Mouse (Mus musculus) myocyte (in vitro differentiated cells): ENCODE results near the gene Yaf2. TPM values are rescaled to one million over a fixed set of nuclear protein-coding genes. Genes with fewer than 3 reads are reported as not detected.

Experiments used
- H3K27me3 ChIP-seq: one replicate; pipeline ENCODE4 v1.6.1; 2011; ENCODE audit not compliant: control insufficient read depth, insufficient read depth, insufficient read length
- H3K36me3 ChIP-seq: one replicate; pipeline ENCODE4 v1.6.1; 2011; ENCODE audit not compliant: control insufficient read depth, insufficient read depth
- H3K4me2 ChIP-seq: one replicate; pipeline ENCODE4 v1.6.1; 2011; ENCODE audit warnings: low read depth, control low read depth
- H3K4me3 ChIP-seq: one replicate; pipeline ENCODE4 v1.5.1; 2011; ENCODE audit warnings: mild to moderate bottlenecking, control low read depth, moderate library complexity
- H3K79me2 ChIP-seq: one replicate; pipeline ENCODE4 v1.6.1; 2011; ENCODE audit not compliant: control insufficient read depth, insufficient read depth
- H3ac ChIP-seq: one replicate; pipeline ENCODE4 v1.6.1; 2011; ENCODE audit not compliant: control insufficient read depth, insufficient read length
- CEBPB ChIP-seq: IDR thresholded peaks from 2 replicates; pipeline ENCODE4 v1.6.1; 2011; ENCODE audit warnings: mild to moderate bottlenecking, moderate library complexity; ENCODE audit not compliant: poor library complexity, insufficient read depth, severe bottlenecking
- E2F4 ChIP-seq: IDR thresholded peaks from one replicate; pipeline ENCODE4 v1.6.1; 2011; ENCODE audit warnings: mild to moderate bottlenecking, control low read depth, moderate library complexity; ENCODE audit not compliant: insufficient read depth
- MAX ChIP-seq: IDR thresholded peaks from one replicate; pipeline ENCODE4 v1.6.1; 2011; ENCODE audit warnings: low read depth, mild to moderate bottlenecking, control low read depth
- MYOD1 ChIP-seq, 3 experiments: IDR thresholded peaks; one replicate each; pipeline ENCODE4 v1.6.1; 2011; ENCODE audit warnings: control low read depth in 2 of 3, low read depth in 2 of 3, mild to moderate bottlenecking in 2 of 3, moderate library complexity in 1 of 3; ENCODE audit not compliant: insufficient read length in 2 of 3, control insufficient read depth in 1 of 3
- MYOG ChIP-seq, 3 experiments: IDR thresholded peaks; one replicate each; pipeline ENCODE4 v1.6.1; 2011; ENCODE audit warnings: control low read depth in 2 of 3, low read depth in 2 of 3, mild to moderate bottlenecking in 2 of 3; ENCODE audit not compliant: insufficient read length in 2 of 3, control insufficient read depth in 1 of 3, insufficient read depth in 1 of 3
- POLR2A ChIP-seq: IDR thresholded peaks from one replicate; pipeline ENCODE4 v1.6.1; 2011; ENCODE audit warnings: low read depth, mild to moderate bottlenecking, control low read depth, moderate library complexity; ENCODE audit not compliant: insufficient read length
- POLR2AphosphoS2 ChIP-seq: IDR thresholded peaks from one replicate; pipeline ENCODE4 v1.6.1; 2011; ENCODE audit warnings: low read depth, control low read depth; ENCODE audit not compliant: insufficient read length
- REST ChIP-seq: IDR thresholded peaks from one replicate; pipeline ENCODE4 v1.6.1; 2011; ENCODE audit warnings: mild to moderate bottlenecking, control low read depth, moderate library complexity; ENCODE audit not compliant: insufficient read depth, insufficient read length
- SRF ChIP-seq: IDR thresholded peaks from one replicate; pipeline ENCODE4 v1.6.1; 2011; ENCODE audit warnings: low read depth; ENCODE audit not compliant: control insufficient read depth, insufficient read length
- TCF12 ChIP-seq: IDR thresholded peaks from one replicate; pipeline ENCODE4 v1.6.1; 2011; ENCODE audit warnings: mild to moderate bottlenecking, control low read depth; ENCODE audit not compliant: poor library complexity, insufficient read depth, severe bottlenecking
- TCF3 ChIP-seq: IDR thresholded peaks from one replicate; pipeline ENCODE4 v1.6.1; 2011; ENCODE audit warnings: low read depth, control low read depth; ENCODE audit not compliant: insufficient read length
- USF1 ChIP-seq: IDR thresholded peaks from one replicate; pipeline ENCODE4 v1.6.1; 2011; ENCODE audit warnings: low read depth, mild to moderate bottlenecking, control low read depth, moderate library complexity
- polyA plus RNA-seq: library from polyadenylated mRNA; unstranded; fragments of >200 nt; fragmentation: generic; extraction: Trizol; gene quantifications from one replicate; pipeline ENCODE4 v1.2.1, GENCODE M21; 2012; ENCODE audit warnings: missing spikeins

The Yaf2 gene
- polyA plus RNA-seq, 1 experiment = 22.1 TPM

GRCm38 (mm10) chr15:93269572-93269971, 67.2 kb downstream of the Yaf2 start:
- Histone ChIP-seq H3K27me3 (no peaks in the 10 kb centered on the region), H3K4me3 (no peak overlapping the region), H3K36me3 (peaks cover 5% of the 10 kb centered on the region), H3K79me2 (peaks cover 96% of the 10 kb centered on the region), H3ac (no peak overlapping the region), H3K4me2 (no peak overlapping the region)
- TF ChIP-seq POLR2AphosphoS2 = no peak
- TF ChIP-seq MYOG (IDR thresholded peaks at IDR 0.05; ENCODE audit: control insufficient read depth in 1 of 3, insufficient read depth in 1 of 3, insufficient read length in 2 of 3, low read depth in 2 of 3) = no peak
- TF ChIP-seq SRF = no peak
- TF ChIP-seq CEBPB = no peak
- TF ChIP-seq TCF12 = no peak
- TF ChIP-seq POLR2A = no peak
- no peak for TF ChIP-seq REST
- no peak for TF ChIP-seq MYOD1 (IDR thresholded peaks at IDR 0.05; ENCODE audit: control insufficient read depth in 1 of 3, insufficient read length in 2 of 3, low read depth in 2 of 3)
- TF ChIP-seq TCF3 = no peak
- no peak for TF ChIP-seq MAX
- no peak for TF ChIP-seq E2F4
- no peak for TF ChIP-seq USF1

DNA sequence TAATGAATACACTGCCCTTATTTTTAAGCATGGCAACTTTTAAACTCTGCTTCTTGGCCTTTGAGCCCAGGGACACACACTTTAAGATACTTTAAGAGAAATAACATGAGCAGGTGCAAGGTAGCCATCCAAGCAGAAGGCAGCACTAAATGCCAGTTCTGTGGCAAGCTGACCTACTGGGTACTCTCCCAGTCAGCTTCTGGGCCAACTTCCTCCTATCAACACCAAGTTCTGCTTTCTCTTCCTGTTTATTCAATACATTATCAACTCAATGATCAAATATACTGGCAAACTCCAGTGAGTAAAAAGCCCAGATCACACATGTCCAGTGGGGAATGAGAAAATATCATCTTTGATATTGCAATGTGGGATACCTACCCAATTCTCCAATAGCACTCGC, 68.7 kb downstream of the Yaf2 start:
- Histone ChIP-seq H3K36me3 (peaks cover 5% of the 10 kb centered on the region), H3K79me2 (peaks cover 96% of the 10 kb centered on the region), H3ac (no peak overlapping the region), H3K4me2 (no peak overlapping the region), H3K27me3 (no peaks in the 10 kb centered on the region), H3K4me3 (no peak overlapping the region)
- TF ChIP-seq MYOD1 (IDR thresholded peaks at IDR 0.05; ENCODE audit: control insufficient read depth in 1 of 3, insufficient read length in 2 of 3, low read depth in 2 of 3) = no peak
- TF ChIP-seq CEBPB = no peak
- TF ChIP-seq TCF3 = no peak
- no peak for TF ChIP-seq POLR2A
- no peak for TF ChIP-seq REST
- no peak for TF ChIP-seq USF1
- TF ChIP-seq POLR2AphosphoS2 = no peak
- no peak for TF ChIP-seq TCF12
- no peak for TF ChIP-seq SRF
- TF ChIP-seq MAX = no peak
- TF ChIP-seq E2F4 = no peak
- no peak for TF ChIP-seq MYOG (IDR thresholded peaks at IDR 0.05; ENCODE audit: control insufficient read depth in 1 of 3, insufficient read depth in 1 of 3, insufficient read length in 2 of 3, low read depth in 2 of 3)

DNA sequence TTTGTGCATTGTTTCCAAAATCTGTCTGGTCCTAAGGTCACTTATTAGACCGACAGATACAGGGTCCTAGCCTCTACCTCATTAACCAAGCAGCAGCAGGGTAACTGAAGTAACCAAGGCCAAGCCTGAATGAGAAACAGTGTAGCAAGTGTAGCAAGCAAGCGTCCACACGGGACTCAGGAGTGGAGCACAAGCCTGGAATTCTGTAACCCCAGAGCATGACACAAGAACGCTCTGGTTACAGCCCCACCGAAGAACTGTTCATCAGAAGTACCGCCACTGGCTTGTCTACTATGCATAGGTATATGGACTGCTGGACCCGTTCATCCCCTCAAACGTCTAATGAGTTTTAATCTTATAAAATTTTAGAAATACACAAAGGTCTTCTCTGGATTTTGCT, 69.3 kb downstream of the Yaf2 start:
- Histone ChIP-seq H3K4me2 (no peak overlapping the region), H3K36me3 (peaks cover 5% of the 10 kb centered on the region), H3K27me3 (no peaks in the 10 kb centered on the region), H3K4me3 (no peak overlapping the region), H3K79me2 (peaks cover 96% of the 10 kb centered on the region), H3ac (no peak overlapping the region)
- no peak for TF ChIP-seq MYOG (IDR thresholded peaks at IDR 0.05; ENCODE audit: control insufficient read depth in 1 of 3, insufficient read depth in 1 of 3, insufficient read length in 2 of 3, low read depth in 2 of 3)

GRCm38 (mm10) chr15:93266361-93266760, 70.4 kb downstream of the Yaf2 start:
- peaks cover 90% of the 10 kb centered on the region for H3K79me2 ChIP-seq
- no peak overlapping the region for H3K4me3 ChIP-seq
- no peak overlapping the region for H3ac ChIP-seq
- TF ChIP-seq SRF (no peak), MAX (no peak), E2F4 (no peak), MYOG (IDR thresholded peaks at IDR 0.05; ENCODE audit: control insufficient read depth in 1 of 3, insufficient read depth in 1 of 3, insufficient read length in 2 of 3, low read depth in 2 of 3) (no peak), POLR2AphosphoS2 (no peak), USF1 (no peak), REST (no peak), TCF12 (no peak), MYOD1 (IDR thresholded peaks at IDR 0.05; ENCODE audit: control insufficient read depth in 1 of 3, insufficient read length in 2 of 3, low read depth in 2 of 3) (no peak), TCF3 (no peak), CEBPB (no peak), POLR2A (no peak)
- no peaks in the 10 kb centered on the region for H3K27me3 ChIP-seq
- H3K36me3 ChIP-seq = peaks cover 8% of the 10 kb centered on the region
- no peak overlapping the region for H3K4me2 ChIP-seq

GRCm38 (mm10) chr15:93265728-93266127, 71.0 kb downstream of the Yaf2 start:
- Histone ChIP-seq H3K4me2 (no peak overlapping the region), H3ac (no peak overlapping the region), H3K4me3 (no peak overlapping the region), H3K36me3 (peaks cover 12% of the 10 kb centered on the region), H3K27me3 (no peaks in the 10 kb centered on the region), H3K79me2 (peaks cover 84% of the 10 kb centered on the region)
- TF ChIP-seq USF1 (no peak), MYOG (IDR thresholded peaks at IDR 0.05; ENCODE audit: control insufficient read depth in 1 of 3, insufficient read depth in 1 of 3, insufficient read length in 2 of 3, low read depth in 2 of 3) (no peak), MAX (no peak), POLR2A (no peak), CEBPB (no peak), MYOD1 (IDR thresholded peaks at IDR 0.05; ENCODE audit: control insufficient read depth in 1 of 3, insufficient read length in 2 of 3, low read depth in 2 of 3) (no peak), SRF (no peak), POLR2AphosphoS2 (no peak), E2F4 (no peak), TCF3 (no peak), REST (no peak), TCF12 (no peak)
